Mouse (Mus musculus) heart, embryonic 13.5 days (tissue): ENCODE data around the gene Trp53i11. TPM values are rescaled to one million over a fixed set of nuclear protein-coding genes. Genes with fewer than 3 reads are reported as not detected.

Experiments used
- ATAC-seq: fragments of 200-750 bp; cut with Nextera tagmentation; 2 replicates; pipeline ENCODE4 v1.8.0; 2017; ENCODE audit warnings: moderate TSS enrichment; ENCODE audit not compliant: insufficient number of reproducible peaks, low FRiP score, low TSS enrichment; ENCODE audit errors: extremely low read depth
- H3K27ac ChIP-seq: fragments of 300-500 bp; sonication (generic); replicated peaks from 2 replicates; pipeline ENCODE4 v1.5.1; 2015; ENCODE audit warnings: moderate library complexity, mild to moderate bottlenecking, inconsistent platforms
- H3K27me3 ChIP-seq: fragments of 300-500 bp; sonication (generic); replicated peaks from 2 replicates; pipeline ENCODE4 v1.6.1; 2015; ENCODE audit warnings: mild to moderate bottlenecking, inconsistent platforms
- H3K36me3 ChIP-seq: fragments of 300-500 bp; sonication (generic); 2 replicates; pipeline ENCODE4 v1.6.1; 2015; ENCODE audit warnings: mild to moderate bottlenecking, inconsistent platforms
- H3K4me1 ChIP-seq: fragments of 300-500 bp; sonication (generic); 2 replicates; pipeline ENCODE4 v1.6.1; 2015; ENCODE audit warnings: inconsistent platforms
- H3K4me2 ChIP-seq: fragments of 300-500 bp; sonication (generic); 2 replicates; pipeline ENCODE4 v1.6.1; 2015; ENCODE audit warnings: inconsistent platforms, mild to moderate bottlenecking, moderate library complexity
- H3K4me3 ChIP-seq: fragments of 300-500 bp; sonication (generic); 2 replicates; pipeline ENCODE4 v1.5.1; 2015; ENCODE audit warnings: moderate library complexity, mild to moderate bottlenecking, inconsistent platforms
- H3K9ac ChIP-seq: fragments of 300-500 bp; sonication (generic); 2 replicates; pipeline ENCODE4 v1.6.1; 2015; ENCODE audit warnings: inconsistent platforms, mild to moderate bottlenecking, moderate library complexity
- H3K9me3 ChIP-seq: fragments of 300-500 bp; sonication (generic); 2 replicates; pipeline ENCODE4 v1.6.1; 2016; ENCODE audit warnings: inconsistent platforms
- WGBS: fragments of 180-500 bp; shearing (Covaris S2); methylation state at CpG from one replicate; pipeline ENCODE4 v1.1.7; 2015; ENCODE audit warnings: mixed read lengths; 5-methylcytosine and 5-hydroxymethylcytosine counted together
- polyA plus RNA-seq: library from polyadenylated mRNA; unstranded; fragments of >200 nt; fragmentation: Nextera tagmentation; extraction: Ambion mirVana; gene quantifications from 2 replicates; pipeline ENCODE4 v1.2.1, GENCODE M21; 2015

The Trp53i11 gene
- polyA plus RNA-seq, 1 experiment from 2014 or later: 24.5 TPM

DNA sequence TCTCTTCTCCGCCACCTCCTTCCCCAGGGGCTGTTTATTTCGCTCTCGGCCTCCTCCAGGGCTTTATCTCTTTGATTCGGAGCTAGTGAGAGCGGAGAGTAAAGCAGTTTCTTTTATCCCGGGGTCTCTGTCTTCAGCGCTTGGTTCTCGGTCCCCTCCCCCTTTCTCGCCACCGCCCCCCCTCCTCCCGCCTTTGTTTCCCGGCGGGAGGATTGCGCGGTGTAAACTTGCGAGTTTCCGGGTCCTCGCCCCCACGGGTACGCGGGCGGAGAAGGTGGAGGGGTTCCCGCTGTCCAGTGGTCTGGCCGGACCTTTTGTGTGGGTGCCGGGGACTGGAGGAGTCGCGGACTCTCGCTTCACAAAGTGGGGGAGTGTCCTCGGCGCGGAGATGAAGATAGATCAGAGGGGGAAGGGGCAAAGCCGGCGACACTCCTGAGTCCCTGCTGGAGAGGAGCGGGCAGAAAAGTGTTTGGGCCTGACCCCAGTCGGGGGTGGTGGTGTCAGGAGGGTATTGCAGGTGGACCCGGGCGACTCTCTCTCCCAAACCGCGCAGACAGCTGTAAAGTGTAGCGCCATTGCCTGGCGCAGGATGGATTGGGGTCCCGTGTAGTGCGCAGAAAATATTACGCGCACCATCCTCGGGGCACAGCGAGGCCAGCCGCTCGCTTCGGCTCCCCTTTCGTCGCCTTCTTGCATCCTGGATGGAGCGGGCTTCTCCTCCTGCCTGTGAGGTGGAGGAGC is 842 bp downstream of the Trp53i11 start:
- Histone ChIP-seq H3K9ac (peak overlapping the region; percentile 86), H3K36me3 (no peaks in the 10 kb centered on the region), H3K4me2 (peak overlapping the region; percentile 100), H3K9me3 (no peaks in the 10 kb centered on the region), H3K27me3 (peaks cover 52% of the 10 kb centered on the region), H3K4me3 (peak overlapping the region; percentile 81), H3K4me1 (peaks cover 33% of the 10 kb centered on the region), H3K27ac (peak overlapping the region; percentile 59)
- ATAC-seq: no peak
- WGBS: under 1% methylated on average over 52 of the region's 53 CpGs

DNA sequence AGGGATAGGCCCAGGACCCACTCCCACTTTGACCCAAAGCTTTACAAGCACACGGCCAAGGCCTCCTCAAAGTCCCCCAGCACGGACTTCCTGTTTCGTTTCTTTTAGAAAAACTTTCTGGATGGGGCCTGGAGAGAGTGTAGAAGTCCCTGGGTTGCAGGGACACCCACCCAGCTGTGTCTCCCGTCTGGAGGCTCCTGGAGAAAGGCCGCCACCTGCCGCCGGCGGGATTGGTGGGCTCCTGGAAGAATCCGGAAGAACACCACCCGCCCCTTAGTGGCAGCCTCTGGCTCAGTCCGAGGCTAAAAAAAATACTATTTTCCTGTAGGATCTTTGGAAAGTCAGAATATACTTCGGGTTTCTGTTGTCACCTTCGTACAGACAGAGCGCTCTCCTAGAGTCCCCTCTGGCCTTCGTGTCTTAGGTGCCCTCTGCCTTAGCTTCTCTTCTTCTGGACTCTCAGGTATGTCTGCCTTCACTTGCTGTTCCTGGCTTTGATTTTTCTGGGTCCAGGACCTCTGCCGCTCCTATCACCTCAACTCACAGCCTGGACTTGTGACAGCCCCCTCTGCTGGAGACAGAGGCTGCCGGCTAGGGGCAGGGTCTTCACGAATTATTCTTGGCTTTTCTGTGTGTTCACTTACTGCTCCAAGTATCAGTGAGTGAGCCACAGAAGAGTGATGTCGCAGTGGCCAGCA is 1.6 kb downstream of the Trp53i11 start:
- Histone ChIP-seq H3K27ac (peak overlapping the region; percentile 59; the same call in 1 of the 2 replicates), H3K4me1 (peaks cover 33% of the 10 kb centered on the region), H3K9ac (peak overlapping the region; percentile 86), H3K36me3 (no peaks in the 10 kb centered on the region), H3K4me3 (peak overlapping the region; percentile 81), H3K4me2 (peak overlapping the region; percentile 100), H3K27me3 (peaks cover 45% of the 10 kb centered on the region), H3K9me3 (no peaks in the 10 kb centered on the region)
- WGBS: 9% methylated on average over 19 of the region's 19 CpGs
- no peak for ATAC-seq

DNA sequence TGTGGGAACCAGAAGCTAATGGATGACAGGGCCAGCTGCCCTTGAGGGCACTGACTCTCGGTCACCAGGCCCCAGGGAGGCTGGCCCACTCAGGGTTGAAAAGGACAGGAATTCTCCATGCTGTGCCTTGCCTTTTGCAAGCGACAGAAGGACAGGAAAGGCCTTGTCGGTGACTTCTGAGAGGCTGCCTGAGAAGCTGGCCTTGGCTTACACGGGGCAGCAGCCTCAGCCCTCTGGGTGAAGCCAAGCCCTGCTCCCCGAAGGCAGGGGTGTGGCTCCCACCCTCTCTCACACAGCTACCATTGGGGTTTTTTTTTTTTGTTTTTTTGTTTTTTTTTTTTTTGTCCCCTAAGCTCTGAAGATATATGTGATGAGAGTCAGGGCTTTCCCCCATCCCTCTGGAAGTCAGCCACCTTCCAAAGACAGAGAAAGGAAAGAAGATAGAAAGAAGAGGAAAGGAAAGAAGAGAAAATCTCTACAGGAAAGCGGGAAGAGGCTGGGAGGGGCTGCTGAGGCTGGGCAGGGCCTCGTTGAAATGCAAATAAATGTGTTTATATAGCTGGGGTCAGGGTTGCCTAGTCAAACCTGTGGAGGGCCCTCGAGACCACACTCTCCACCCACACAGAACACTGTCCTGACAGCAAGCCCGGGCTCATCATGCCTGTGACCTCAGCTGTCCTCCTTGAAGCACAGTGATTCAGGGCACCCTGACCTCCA is 3.6 kb downstream of the Trp53i11 start:
- Histone ChIP-seq H3K9me3 (no peaks in the 10 kb centered on the region), H3K27me3 (peaks cover 25% of the 10 kb centered on the region), H3K4me3 (no peak overlapping the region), H3K4me1 (peaks cover 39% of the 10 kb centered on the region), H3K9ac (0 out of 2 replicates have a peak overlapping the region, but pooled peaks have one; percentile 21), H3K27ac (no peak overlapping the region), H3K4me2 (no peak overlapping the region), H3K36me3 (no peaks in the 10 kb centered on the region)
- no peak for ATAC-seq
- WGBS: 26% methylated on average over 9 of the region's 9 CpGs

GRCm38 (mm10) chr2:93191488-93192181 is 4.3 kb downstream of the Trp53i11 start:
- WGBS: 72% methylated on average over 14 of the region's 14 CpGs
- H3K27me3 ChIP-seq: peaks cover 25% of the 10 kb centered on the region
- H3K36me3 ChIP-seq: no peaks in the 10 kb centered on the region
- H3K9me3 ChIP-seq: no peaks in the 10 kb centered on the region
- no peak for ATAC-seq
- no peak overlapping the region for H3K4me2 ChIP-seq
- H3K9ac ChIP-seq: no peak overlapping the region
- peaks cover 39% of the 10 kb centered on the region for H3K4me1 ChIP-seq
- no peak overlapping the region for H3K27ac ChIP-seq
- H3K4me3 ChIP-seq: no peak overlapping the region

- Histone ChIP-seq H3K4me3 (no peak overlapping the region), H3K9ac (no peak overlapping the region), H3K27me3 (peaks cover 21% of the 10 kb centered on the region), H3K4me2 (no peak overlapping the region), H3K9me3 (no peaks in the 10 kb centered on the region), H3K36me3 (no peaks in the 10 kb centered on the region), H3K27ac (no peak overlapping the region), H3K4me1 (peaks cover 39% of the 10 kb centered on the region)
- WGBS: 45% methylated on average over 9 of the region's 9 CpGs
- no peak for ATAC-seq
Observed at GRCm38 (mm10) chr2:93192182-93192560, 4.8 kb downstream of the Trp53i11 start.

GRCm38 (mm10) chr2:93192671-93193080 is 5.3 kb downstream of the Trp53i11 start:
- 22% methylated on average over 6 of the region's 6 CpGs for WGBS
- peaks cover 39% of the 10 kb centered on the region for H3K4me1 ChIP-seq
- H3K9me3 ChIP-seq: no peaks in the 10 kb centered on the region
- H3K4me3 ChIP-seq: no peak overlapping the region
- H3K27ac ChIP-seq: no peak overlapping the region
- ATAC-seq: no peak
- no peak overlapping the region for H3K9ac ChIP-seq
- H3K4me2 ChIP-seq: no peak overlapping the region
- no peaks in the 10 kb centered on the region for H3K36me3 ChIP-seq
- peaks cover 19% of the 10 kb centered on the region for H3K27me3 ChIP-seq

- 60% methylated on average over 4 of the region's 4 CpGs for WGBS
- Histone ChIP-seq H3K27me3 (peaks cover 19% of the 10 kb centered on the region), H3K27ac (no peak overlapping the region), H3K9me3 (no peaks in the 10 kb centered on the region), H3K4me2 (no peak overlapping the region), H3K4me3 (no peak overlapping the region), H3K36me3 (no peaks in the 10 kb centered on the region), H3K9ac (no peak overlapping the region), H3K4me1 (peaks cover 35% of the 10 kb centered on the region)
- ATAC-seq: no peak
Observed at GRCm38 (mm10) chr2:93193806-93194205, 6.5 kb downstream of the Trp53i11 start.

DNA sequence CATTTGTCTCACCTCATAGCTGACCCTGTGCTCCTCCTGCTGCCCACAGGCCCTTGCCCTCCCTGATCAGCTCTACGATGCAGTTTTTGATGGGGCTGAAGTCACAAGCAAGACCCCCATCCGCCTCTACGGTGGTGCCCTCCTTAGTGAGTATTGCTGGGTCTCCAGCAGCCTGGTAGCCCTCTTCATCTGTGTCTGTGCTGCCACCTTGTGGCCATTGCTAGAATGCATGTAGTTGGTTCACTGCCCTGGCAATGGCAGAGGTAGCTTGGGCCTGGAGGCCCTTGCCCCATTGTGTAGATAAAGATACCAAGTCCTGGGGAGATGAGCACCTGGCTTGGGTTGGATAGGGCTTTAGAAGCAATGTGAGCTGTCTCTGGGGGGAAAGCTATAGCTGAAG is 11.5 kb downstream of the Trp53i11 start:
- Histone ChIP-seq H3K36me3 (peaks cover 31% of the 10 kb centered on the region), H3K27me3 (peaks cover 8% of the 10 kb centered on the region; the same call in 1 of the 2 replicates), H3K4me1 (peaks cover 27% of the 10 kb centered on the region), H3K27ac (0 out of 2 replicates have a peak overlapping the region, but pooled peaks have one; percentile 5), H3K9ac (no peak overlapping the region), H3K9me3 (no peaks in the 10 kb centered on the region), H3K4me2 (no peak overlapping the region), H3K4me3 (no peak overlapping the region)
- no peak for ATAC-seq
- WGBS: 23% methylated on average over 3 of the region's 3 CpGs

GRCm38 (mm10) chr2:93199531-93199974 is 12.2 kb downstream of the Trp53i11 start:
- WGBS: 39% methylated on average over 13 of the region's 13 CpGs
- H3K27ac ChIP-seq: peak overlapping the region; percentile 5; the same call in 1 of the 2 replicates
- no peaks in the 10 kb centered on the region for H3K9me3 ChIP-seq
- H3K4me3 ChIP-seq: no peak overlapping the region
- H3K4me1 ChIP-seq: peaks cover 22% of the 10 kb centered on the region
- peaks cover 38% of the 10 kb centered on the region for H3K36me3 ChIP-seq
- no peak overlapping the region for H3K4me2 ChIP-seq
- peak; percentile 9; the same call in 1 of the 2 replicates for ATAC-seq
- H3K27me3 ChIP-seq: peaks cover 8% of the 10 kb centered on the region; the same call in 1 of the 2 replicates
- H3K9ac ChIP-seq: no peak overlapping the region

DNA sequence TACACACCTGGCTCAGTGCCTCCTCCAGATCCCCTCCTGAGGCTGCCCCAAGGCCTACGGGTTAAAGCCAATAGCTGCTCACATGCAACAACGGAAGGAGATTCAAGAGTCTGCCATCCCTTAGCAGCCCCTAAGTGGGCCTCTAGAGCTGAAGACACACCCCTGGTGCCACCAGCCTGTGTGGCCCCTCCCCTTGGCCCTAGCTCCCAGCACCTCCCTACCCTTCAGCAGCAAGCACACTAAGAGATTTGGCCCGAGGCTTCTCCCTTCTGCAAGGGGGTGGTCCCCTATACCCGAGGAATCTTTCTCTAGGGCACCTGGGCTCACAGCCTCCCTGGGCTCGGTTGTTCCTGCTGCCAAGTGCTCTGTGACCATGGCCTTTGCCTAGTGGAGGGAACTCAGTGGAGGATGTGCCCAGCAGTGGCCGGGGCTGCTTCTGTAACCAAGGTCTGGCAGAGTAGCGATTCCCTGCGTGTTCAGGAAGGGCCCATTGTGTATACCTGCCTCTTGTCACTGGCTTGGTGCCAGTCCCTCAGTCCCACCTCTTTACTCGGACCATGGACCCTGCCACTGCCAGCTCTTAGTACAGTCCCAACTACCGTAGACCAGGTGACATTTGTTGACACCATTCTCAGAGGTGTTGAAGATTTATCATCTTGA is 13.5 kb downstream of the Trp53i11 start:
- Histone ChIP-seq H3K27me3 (peaks cover 8% of the 10 kb centered on the region; the same call in 1 of the 2 replicates), H3K9me3 (no peaks in the 10 kb centered on the region), H3K27ac (no peak overlapping the region), H3K4me3 (no peak overlapping the region), H3K36me3 (peaks cover 50% of the 10 kb centered on the region), H3K4me2 (no peak overlapping the region), H3K9ac (peak overlapping the region; percentile 24; the same call in 1 of the 2 replicates), H3K4me1 (peaks cover 22% of the 10 kb centered on the region)
- WGBS: 57% methylated on average over 10 of the region's 10 CpGs
- ATAC-seq: no peak
